Mouse (Mus musculus) liver, postnatal 0 days (tissue): ENCODE measurements around the gene M1ap. TPM values are rescaled to one million over a fixed set of nuclear protein-coding genes. Genes with fewer than 3 reads are reported as not detected.
A peak's percentile ranks its signal among the peaks of the same experiment; 100 is the strongest.

Experiments used
- ATAC-seq: fragments of 200-750 bp; cut with Nextera tagmentation; 2 replicates; pipeline ENCODE4 v1.8.0; 2017; ENCODE audit warnings: mild to moderate bottlenecking, moderate library complexity
- DNase-seq: peaks from one replicate; pipeline ENCODE4 v3.0.0-alpha.2; 2016
- H3K27ac ChIP-seq: fragments of 300-500 bp; sonication (generic); 2 replicates; pipeline ENCODE4 v1.5.1; 2014; ENCODE audit warnings: antibody characterized with exemption, moderate library complexity, mild to moderate bottlenecking, low read depth
- H3K27me3 ChIP-seq: fragments of 300-500 bp; sonication (generic); 2 replicates; pipeline ENCODE4 v1.6.1; 2014; ENCODE audit warnings: low read length, control low read depth, mixed read lengths; ENCODE audit not compliant: insufficient read depth
- H3K36me3 ChIP-seq: fragments of 300-500 bp; sonication (generic); replicated peaks from 2 replicates; pipeline ENCODE4 v1.6.1; 2014; ENCODE audit warnings: mild to moderate bottlenecking, control low read depth, low read length, moderate library complexity, mixed read lengths; ENCODE audit not compliant: insufficient read depth
- H3K4me1 ChIP-seq: fragments of 300-500 bp; sonication (generic); 2 replicates; pipeline ENCODE4 v1.6.1; 2014; ENCODE audit warnings: antibody characterized with exemption, mild to moderate bottlenecking, control low read depth; ENCODE audit not compliant: insufficient read depth
- H3K4me2 ChIP-seq: fragments of 300-500 bp; sonication (generic); 2 replicates; pipeline ENCODE4 v1.6.1; 2014; ENCODE audit warnings: low read depth, mild to moderate bottlenecking, low read length, moderate library complexity, mixed read lengths
- H3K4me3 ChIP-seq: fragments of 300-500 bp; sonication (generic); 2 replicates; pipeline ENCODE4 v1.5.1; 2014; ENCODE audit warnings: low read depth, low read length
- H3K9ac ChIP-seq: fragments of 300-500 bp; sonication (generic); replicated peaks from 2 replicates; pipeline ENCODE4 v1.6.1; 2014; ENCODE audit warnings: mild to moderate bottlenecking, moderate library complexity
- H3K9me3 ChIP-seq: fragments of 300-500 bp; sonication (generic); 2 replicates; pipeline ENCODE4 v1.6.1; 2016; ENCODE audit warnings: mild to moderate bottlenecking, control low read depth, low read length, mixed read lengths
- CTCF ChIP-seq: sonication (generic); IDR thresholded peaks from 2 replicates; pipeline ENCODE4 v1.5.1; 2016; ENCODE audit warnings: antibody characterized with exemption, low read depth
- EP300 ChIP-seq: IDR thresholded peaks from 2 replicates; pipeline ENCODE4 v1.6.1; 2016; ENCODE audit warnings: antibody characterized with exemption, low read depth, mild to moderate bottlenecking
- WGBS: fragments of 180-500 bp; shearing (Covaris S2); extraction: QIAGEN DNeasy Blood & Tissue Kit; methylation state at CpG from one replicate; pipeline ENCODE4 v1.1.7; 2014; ENCODE audit not compliant: insufficient replicate concordance; 5-methylcytosine and 5-hydroxymethylcytosine counted together
- polyA plus RNA-seq: library from polyadenylated mRNA; unstranded; fragments of >200 nt; fragmentation: Nextera tagmentation; extraction: Ambion mirVana; gene quantifications from 2 replicates; pipeline ENCODE4 v1.2.1, GENCODE M21; 2015

The M1ap gene
- 3.8 and 4.3 TPM in 2 replicates for polyA plus RNA-seq

DNA sequence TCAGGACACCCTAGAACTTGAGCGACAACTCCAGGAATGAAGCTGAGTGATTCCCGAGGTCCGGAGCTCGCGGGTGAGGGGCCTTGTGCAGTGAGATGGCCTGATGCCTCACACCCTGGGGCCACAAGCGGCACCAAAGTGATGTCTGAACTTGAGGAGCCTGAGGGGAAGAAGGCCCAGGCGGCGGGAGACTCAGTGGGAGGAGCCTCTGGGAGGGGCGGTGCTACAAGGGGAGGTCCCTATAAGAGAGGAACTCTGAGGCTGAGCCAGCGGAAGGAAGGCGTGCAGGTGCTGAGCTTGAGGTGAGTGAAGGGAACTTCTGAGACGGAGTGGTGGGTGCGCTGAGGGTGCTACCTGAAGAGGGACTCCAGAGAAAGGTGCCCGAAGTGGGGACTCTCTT lies at the start of gene M1ap:
TSS of gene M1ap (plus strand) at position 252 of the 400 bp plus-strand sequence.
- Histone ChIP-seq H3K27ac (no peak within 1 kb of the TSS), H3K9ac (no peak within 1 kb of the TSS), H3K9me3 (no peaks in the 10 kb centered on the region; the same call in 1 of the 2 replicates), H3K4me3 (no peak within 1 kb of the TSS), H3K36me3 (no peaks in the 10 kb centered on the region), H3K27me3 (no peaks in the 10 kb centered on the region), H3K4me1 (no peaks in the 10 kb centered on the region), H3K4me2 (no peak within 1 kb of the TSS)
- DNase-seq, result no peak
- 76% methylated on average over 14 of the region's 14 CpGs for WGBS
- ATAC-seq, result no peak
- TF ChIP-seq EP300 (no peak), CTCF (no peak)

DNA sequence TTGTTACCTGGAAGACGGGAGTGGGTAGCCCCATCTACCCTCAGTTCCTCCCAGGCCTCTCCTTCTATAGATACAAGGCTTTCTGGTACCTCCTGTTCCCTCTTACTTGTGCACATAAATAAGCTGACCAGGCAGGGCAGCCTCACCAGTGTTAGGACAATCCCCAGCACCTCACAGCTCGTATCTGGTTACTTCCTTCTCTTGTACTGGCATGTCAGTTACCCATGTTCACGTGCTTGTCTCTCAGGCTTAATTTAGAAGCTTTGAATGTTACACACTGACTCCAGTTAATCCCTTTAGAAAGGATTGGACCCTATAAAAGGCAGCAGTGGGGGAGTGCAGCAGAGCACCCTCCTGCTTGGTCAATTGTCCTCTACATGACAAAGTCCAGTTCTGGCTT lies 49.4 kb upstream of the M1ap start:
- 41% methylated on average over 3 of the region's 3 CpGs for WGBS
- no peak for TF ChIP-seq EP300
- no peak for TF ChIP-seq CTCF
- Histone ChIP-seq H3K27ac (no peak overlapping the region), H3K9me3 (no peaks in the 10 kb centered on the region), H3K36me3 (no peaks in the 10 kb centered on the region), H3K27me3 (0 out of 2 replicates have a peak, but pooled peaks cover 2% of the 10 kb centered on the region), H3K4me1 (no peaks in the 10 kb centered on the region), H3K4me3 (no peak overlapping the region), H3K9ac (no peak overlapping the region), H3K4me2 (no peak overlapping the region)
- DNase-seq (no peak), ATAC-seq (no peak)

DNA sequence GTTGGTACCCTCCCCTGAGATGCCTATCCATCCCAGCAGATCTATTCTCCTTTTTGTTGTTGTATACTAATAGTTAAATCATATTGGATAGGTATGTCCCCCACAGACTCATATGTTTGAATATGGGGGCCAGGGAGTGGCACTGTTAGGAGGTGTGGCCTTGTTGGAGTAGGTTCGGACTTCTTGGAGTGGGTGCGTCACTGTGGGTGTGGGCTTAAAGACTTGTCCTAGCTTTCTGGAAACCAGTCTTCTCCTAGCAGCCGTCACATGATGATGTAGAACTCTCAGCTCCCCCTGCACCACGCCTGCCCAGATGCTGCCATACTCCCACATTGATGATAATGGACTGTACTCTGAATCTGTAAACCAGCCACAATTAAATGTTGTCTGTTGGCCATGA lies 48.5 kb upstream of the M1ap start:
- DNase-seq (no peak), ATAC-seq (no peak)
- H3K9me3 ChIP-seq, result no peaks in the 10 kb centered on the region
- no peak overlapping the region for H3K27ac ChIP-seq
- H3K4me2 ChIP-seq, result no peak overlapping the region
- no peak overlapping the region for H3K9ac ChIP-seq
- 0 out of 2 replicates have a peak, but pooled peaks cover 2% of the 10 kb centered on the region for H3K27me3 ChIP-seq
- WGBS, result 62% methylated on average over 4 of the region's 4 CpGs
- H3K4me1 ChIP-seq, result no peaks in the 10 kb centered on the region
- TF ChIP-seq EP300, result no peak
- TF ChIP-seq CTCF, result no peak
- no peak overlapping the region for H3K4me3 ChIP-seq
- H3K36me3 ChIP-seq, result no peaks in the 10 kb centered on the region

DNA sequence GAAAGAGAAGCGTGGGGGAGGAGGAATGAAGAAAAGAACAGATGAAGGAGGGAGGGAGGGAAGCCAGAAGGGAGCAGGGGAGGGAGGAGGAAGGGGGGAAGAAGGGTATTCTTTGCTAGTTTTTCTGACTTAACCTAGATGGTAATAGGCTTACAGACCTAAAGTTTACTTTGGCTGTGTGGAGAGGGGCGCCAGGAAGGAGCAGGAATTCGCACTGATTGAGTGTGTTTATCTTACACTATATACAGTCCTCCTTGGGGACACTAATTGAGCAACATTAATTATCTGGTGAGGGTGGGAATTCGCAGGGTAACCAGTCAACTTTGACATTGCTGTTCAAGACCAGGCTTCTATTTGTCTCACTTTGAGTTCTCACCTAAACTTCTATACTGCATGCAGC lies 48.0 kb upstream of the M1ap start:
- Histone ChIP-seq H3K4me2 (no peak overlapping the region), H3K27ac (no peak overlapping the region), H3K4me1 (no peaks in the 10 kb centered on the region), H3K9ac (no peak overlapping the region), H3K36me3 (no peaks in the 10 kb centered on the region), H3K9me3 (no peaks in the 10 kb centered on the region), H3K27me3 (0 out of 2 replicates have a peak, but pooled peaks cover 2% of the 10 kb centered on the region), H3K4me3 (no peak overlapping the region)
- DNase-seq (no peak), ATAC-seq (no peak)
- 51% methylated on average over 4 of the region's 4 CpGs for WGBS
- TF ChIP-seq EP300 (no peak), CTCF (no peak)

DNA sequence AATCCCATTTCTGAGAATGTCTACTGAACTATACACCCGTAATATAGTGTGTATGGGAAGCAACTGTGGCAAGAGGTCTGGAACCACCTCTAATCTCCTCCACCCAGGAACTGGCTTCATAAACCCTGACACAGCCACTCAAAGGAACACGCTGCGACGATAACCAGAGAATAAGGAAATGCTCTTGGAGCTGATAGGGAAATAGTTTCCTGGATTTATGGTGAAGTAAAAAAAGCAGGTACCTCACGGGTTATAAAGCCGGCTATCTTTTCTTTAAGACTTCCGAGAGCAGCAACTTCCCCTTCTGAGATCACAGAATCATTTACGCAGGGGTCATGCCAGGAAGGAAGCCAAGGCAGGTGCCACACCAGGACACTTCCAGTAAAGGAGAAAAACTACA lies 44.1 kb upstream of the M1ap start:
- WGBS, result 25% methylated on average over 8 of the region's 8 CpGs
- Histone ChIP-seq H3K9ac (no peak overlapping the region), H3K4me3 (no peak overlapping the region), H3K4me2 (no peak overlapping the region), H3K27me3 (0 out of 2 replicates have a peak, but pooled peaks cover 5% of the 10 kb centered on the region), H3K9me3 (no peaks in the 10 kb centered on the region), H3K27ac (no peak overlapping the region), H3K4me1 (no peaks in the 10 kb centered on the region), H3K36me3 (no peaks in the 10 kb centered on the region)
- peak; percentile 34; the same call in 1 of the 2 replicates for TF ChIP-seq EP300
- TF ChIP-seq CTCF, result no peak
- ATAC-seq (no peak), DNase-seq (no peak)

DNA sequence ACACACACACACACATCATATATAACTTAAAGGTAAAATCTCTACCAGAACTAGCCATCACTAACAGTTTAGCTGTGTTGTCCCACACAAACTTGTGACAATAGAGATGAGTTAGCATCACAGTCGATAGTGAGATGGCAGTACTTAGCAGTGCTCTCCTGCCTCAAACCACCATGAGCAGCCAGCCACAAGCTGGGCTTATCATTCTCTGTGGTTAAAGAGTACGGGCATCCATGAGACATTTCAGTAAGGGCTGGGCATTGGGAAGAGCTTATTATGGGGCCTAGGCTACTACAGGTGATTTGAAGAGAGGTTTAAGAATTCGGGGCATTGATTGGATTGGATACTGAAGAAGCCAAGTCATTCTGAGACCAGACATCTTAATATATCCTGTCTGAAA lies 39.7 kb upstream of the M1ap start:
- no peak for TF ChIP-seq CTCF
- no peak for TF ChIP-seq EP300
- no peak for ATAC-seq
- WGBS, result 55% methylated on average over 3 of the region's 3 CpGs

More for the DNA sequence above, 39.7 kb upstream of the M1ap start:
- H3K4me3 ChIP-seq, result no peak overlapping the region
- no peaks in the 10 kb centered on the region for H3K4me1 ChIP-seq
- no peak for DNase-seq
- no peak overlapping the region for H3K4me2 ChIP-seq
- no peak overlapping the region for H3K27ac ChIP-seq
- H3K36me3 ChIP-seq, result no peaks in the 10 kb centered on the region
- H3K9me3 ChIP-seq, result no peaks in the 10 kb centered on the region
- no peak overlapping the region for H3K9ac ChIP-seq
- H3K27me3 ChIP-seq, result 0 out of 2 replicates have a peak, but pooled peaks cover 3% of the 10 kb centered on the region
